Mouse (Mus musculus) hindlimb bud, embryonic 11.5 days (tissue): ENCODE results near the gene Spty2d1.
"Not testable (repeated sequence)": the region's sequence is repeated elsewhere in the genome, so short reads cannot be mapped to it uniquely, and the experiment has no call there.

ENCODE experiments used
- DNase-seq: peaks from one replicate; pipeline ENCODE4 v3.0.0-alpha.2; 2012; ENCODE audit warnings: low read depth, low spot score; ENCODE audit errors: extremely low spot score

Spty2d1 gene

GRCm38 (mm10) chr7:47008168-47008993, at the start of gene Spty2d1:
Gene Spty2d1, minus strand, starts transcription at chr7:47008411.
- peak; percentile 88 for DNase-seq

GRCm38 (mm10) chr7:47056273-47056672, 48.1 kb upstream of the Spty2d1 start:
- DNase-seq: no peak

- DNase-seq: no peak
Measured at GRCm38 (mm10) chr7:47055744-47056143, 47.5 kb upstream of the Spty2d1 start.

GRCm38 (mm10) chr7:47054666-47055065, 46.5 kb upstream of the Spty2d1 start:
- DNase-seq: no peak

GRCm38 (mm10) chr7:47053287-47053686, 45.1 kb upstream of the Spty2d1 start:
- DNase-seq: no peak

GRCm38 (mm10) chr7:47052276-47052675, 44.1 kb upstream of the Spty2d1 start:
- no peak for DNase-seq

GRCm38 (mm10) chr7:47051404-47052151, 43.4 kb upstream of the Spty2d1 start:
- DNase-seq: no peak

GRCm38 (mm10) chr7:47050766-47051165, 42.6 kb upstream of the Spty2d1 start:
- DNase-seq: no peak

GRCm38 (mm10) chr7:47050366-47050765, 42.2 kb upstream of the Spty2d1 start, which contains the start of gene Tmem86a:
Gene Tmem86a, plus strand, starts transcription at chr7:47050601.
- peak; percentile 96 for DNase-seq

GRCm38 (mm10) chr7:47042823-47043490, 34.7 kb upstream of the Spty2d1 start:
- DNase-seq: no peak

- no peak for DNase-seq
Measured at GRCm38 (mm10) chr7:47042121-47042520, 33.9 kb upstream of the Spty2d1 start.

- no peak for DNase-seq
Measured at GRCm38 (mm10) chr7:47041706-47042105, 33.5 kb upstream of the Spty2d1 start.

GRCm38 (mm10) chr7:47035426-47035825, 27.2 kb upstream of the Spty2d1 start:
- DNase-seq: no peak

GRCm38 (mm10) chr7:47034785-47035384, 26.7 kb upstream of the Spty2d1 start:
- DNase-seq: no peak

GRCm38 (mm10) chr7:47031371-47031770, 23.2 kb upstream of the Spty2d1 start:
- DNase-seq: no peak

- no peak for DNase-seq
Measured at GRCm38 (mm10) chr7:47030517-47031193, 22.4 kb upstream of the Spty2d1 start.

- no peak for DNase-seq
Measured at GRCm38 (mm10) chr7:47027520-47027919, 19.3 kb upstream of the Spty2d1 start.

GRCm38 (mm10) chr7:47026899-47027298, 18.7 kb upstream of the Spty2d1 start:
- not testable (repeated sequence) for DNase-seq

- DNase-seq: no peak
Measured at GRCm38 (mm10) chr7:47025429-47025828, 17.2 kb upstream of the Spty2d1 start.

- DNase-seq: no peak
Measured at GRCm38 (mm10) chr7:47024454-47024853, 16.2 kb upstream of the Spty2d1 start.
